Mouse (Mus musculus): ENCODE measurements around the gene Cdc73. TPM values are rescaled to one million over a fixed set of nuclear protein-coding genes. Genes with fewer than 3 reads are reported as not detected.

The Cdc73 gene
- polyA plus RNA-seq, 1 experiment from 2014 or later, result 31.5 TPM

DNA sequence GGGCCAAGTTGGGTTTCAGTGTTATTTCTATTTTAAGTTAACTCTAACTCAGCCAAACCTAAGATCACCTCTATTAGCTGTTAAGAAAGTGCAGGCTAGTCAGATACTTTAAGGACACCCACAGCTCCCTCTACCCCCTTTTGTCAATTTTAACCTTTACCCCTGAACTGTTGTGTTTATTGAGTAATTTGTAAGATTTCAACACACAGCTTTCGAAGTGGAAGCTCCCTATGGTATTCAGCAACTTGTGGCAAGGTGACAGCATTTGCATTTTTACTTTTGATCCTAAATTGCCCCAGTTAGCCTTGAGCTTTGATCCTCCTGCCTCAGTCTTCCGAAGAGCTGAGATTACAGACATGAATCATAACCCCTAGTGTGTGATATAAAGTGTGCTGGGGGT lies 148.1 kb downstream of the Cdc73 start:
- no peak overlapping the region for H3K4me2 ChIP-seq (ENCODE audit: low read depth, low read length, severe bottlenecking)
- WGBS, result 68% methylated on average over 2 of the region's 2 CpGs
- DNase-seq (ENCODE audit: low spot score) (no peak), ATAC-seq (replicated peaks; ENCODE audit: low FRiP score) (no peak)
- H3K4me3 ChIP-seq (ENCODE audit: low read depth, low read length), result no peak overlapping the region
- no peak overlapping the region for H3K27ac ChIP-seq (ENCODE audit: low read depth, low read length)
- H3K27me3 ChIP-seq (ENCODE audit: control insufficient read depth, insufficient read depth, low read length), result no peaks in the 10 kb centered on the region
- no peak overlapping the region for H3K9ac ChIP-seq (ENCODE audit: low read length)
- H3K36me3 ChIP-seq (ENCODE audit: control insufficient read depth, insufficient read depth, low read length), result no peaks in the 10 kb centered on the region
- no peaks in the 10 kb centered on the region for H3K4me1 ChIP-seq (replicated peaks; ENCODE audit: control insufficient read depth, insufficient read depth, low read length)
- H3K9me3 ChIP-seq (ENCODE audit: control insufficient read depth, low read length), result no peaks in the 10 kb centered on the region

Other genes starting within 250 kb of the Cdc73 start
- 1.2 and 1.6 TPM in 2 replicates for gene B3galt2, start 62.2 kb downstream of the Cdc73 start, polyA plus RNA-seq (2014; fragmentation: Nextera tagmentation; extraction: Ambion mirVana)
- gene Glrx2, start 13.4 kb upstream of the Cdc73 start, polyA plus RNA-seq (2014; fragmentation: Nextera tagmentation; extraction: Ambion mirVana), result 90.9 and 99.5 TPM in 2 replicates
- 42.4 and 50.1 TPM in 2 replicates for gene Trove2, start 74.2 kb upstream of the Cdc73 start, polyA plus RNA-seq (2014; fragmentation: Nextera tagmentation; extraction: Ambion mirVana)
- gene Uchl5, start 74.4 kb upstream of the Cdc73 start, polyA plus RNA-seq (2014; fragmentation: Nextera tagmentation; extraction: Ambion mirVana), result 79.6 and 87.8 TPM in 2 replicates

Data from forebrain, embryonic 11.5 days (tissue).